Mouse (Mus musculus): ENCODE measurements around the gene Tubb2b.

Gene Tubb2b

DNA sequence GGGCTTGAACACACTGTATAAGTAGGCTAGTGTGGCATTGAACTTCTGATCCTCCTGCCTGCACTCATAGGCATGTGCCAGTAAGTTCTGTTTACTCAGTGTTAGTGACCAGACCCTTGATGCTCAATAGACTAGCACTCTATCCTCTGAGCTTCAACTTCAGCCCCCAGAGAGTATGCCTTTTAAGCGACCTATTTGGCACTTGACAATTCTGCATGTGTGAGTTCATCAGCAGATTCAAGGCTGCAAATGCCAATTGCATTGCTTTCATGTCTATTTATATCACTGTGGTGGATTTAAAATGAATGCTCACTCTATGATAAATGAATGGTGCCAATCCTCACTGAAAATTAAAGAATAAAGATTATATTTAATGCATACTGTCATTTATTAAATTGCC lies 24.9 kb downstream of the Tubb2b start:
- no peak for DNase-seq

DNA sequence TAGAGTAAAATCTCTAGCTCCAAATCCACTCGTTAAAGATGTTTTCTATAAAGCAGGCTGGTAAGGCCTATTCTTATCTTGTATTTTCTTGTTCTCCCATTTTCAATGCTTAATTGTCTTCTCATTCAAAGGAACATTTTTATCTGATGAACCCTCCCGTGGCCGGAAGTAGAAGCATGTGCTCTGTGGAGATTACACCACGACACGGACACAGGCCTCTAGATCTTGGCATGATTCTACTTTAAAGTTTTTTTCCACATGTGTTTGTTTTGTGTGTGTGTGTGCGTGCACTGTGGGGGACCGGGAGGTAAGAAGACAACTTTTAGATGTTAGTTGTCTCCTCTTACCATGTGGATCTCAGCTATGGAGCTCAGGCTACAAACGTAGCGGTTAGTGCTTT lies 28.4 kb downstream of the Tubb2b start:
- DNase-seq = no peak

DNA sequence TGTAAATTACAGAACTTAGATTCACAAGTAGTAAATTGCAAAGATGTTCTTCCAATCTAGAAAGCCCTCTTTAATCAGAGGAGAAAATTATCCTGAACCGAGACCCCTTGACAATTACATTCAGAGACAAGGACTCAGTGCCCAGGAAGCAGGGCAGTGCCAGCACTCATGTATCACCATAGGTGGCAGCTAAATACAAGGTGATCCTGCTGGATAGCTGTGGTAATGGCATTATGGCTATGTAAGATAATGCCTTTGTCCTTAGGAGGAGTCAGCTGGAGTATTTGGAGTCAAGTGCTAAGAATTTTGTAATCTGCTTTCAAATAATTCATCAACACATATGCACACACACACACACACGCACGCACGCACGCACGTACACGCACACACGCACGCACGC lies 29.0 kb downstream of the Tubb2b start:
- no peak for DNase-seq

DNA sequence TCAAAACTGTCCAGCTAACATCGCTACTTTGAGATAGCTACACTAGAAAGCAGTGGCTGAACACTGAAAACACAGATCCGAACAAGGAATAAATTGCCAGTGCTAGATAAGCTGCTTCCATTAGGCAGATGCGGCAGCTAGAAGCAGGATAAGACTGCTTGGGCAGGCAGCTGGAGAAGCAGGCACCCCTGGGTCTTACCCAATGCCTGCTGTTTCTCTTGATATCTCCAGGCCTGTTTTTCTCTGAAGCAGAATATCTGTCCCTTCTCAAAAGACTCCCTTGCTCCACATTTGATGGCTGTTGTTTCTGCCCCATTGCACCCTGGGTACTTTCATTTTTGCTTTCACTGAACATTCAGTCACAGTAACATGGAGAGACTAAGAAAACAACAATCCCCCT lies 29.5 kb downstream of the Tubb2b start:
- no peak for DNase-seq

DNA sequence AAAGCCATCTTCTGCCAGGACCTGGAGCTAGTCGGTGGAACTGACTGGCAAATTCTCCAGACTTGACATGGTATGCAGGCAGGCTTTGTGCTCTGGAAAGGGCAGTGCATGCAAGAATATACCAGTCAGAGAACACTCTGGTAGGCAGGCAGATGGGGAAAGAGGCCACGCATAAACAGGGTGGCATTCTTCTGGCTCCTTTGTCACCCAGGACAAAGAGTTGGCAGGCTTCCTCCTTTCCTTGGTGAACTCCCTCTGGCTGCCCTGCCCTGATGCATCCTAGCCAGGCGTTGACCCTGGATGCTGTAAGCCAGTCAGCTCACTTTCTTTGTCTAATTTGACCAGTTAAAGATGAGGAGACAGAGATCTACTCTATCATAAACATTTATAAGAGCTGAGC lies 33.2 kb downstream of the Tubb2b start:
- no peak for DNase-seq

DNA sequence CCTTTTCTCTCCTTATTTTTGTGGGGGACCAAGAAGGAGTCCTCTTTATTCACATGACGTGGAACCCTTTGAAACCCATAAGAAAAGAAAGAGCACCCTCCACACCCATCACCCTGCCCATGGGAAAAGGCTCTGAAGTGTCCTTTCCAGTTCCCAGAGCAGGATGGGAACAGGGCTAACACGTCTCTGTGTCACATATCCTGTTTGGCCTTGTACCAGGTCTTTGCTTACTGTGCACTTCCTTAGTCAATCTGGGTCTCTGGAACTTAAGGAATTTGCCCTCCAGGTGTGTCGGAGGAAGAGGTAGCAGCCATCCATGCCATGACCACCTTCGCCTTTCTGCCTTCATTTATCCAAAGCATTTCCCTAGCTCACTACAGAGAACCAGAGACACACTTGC lies 33.8 kb downstream of the Tubb2b start:
- DNase-seq = no peak

GRCm38 (mm10) chr13:34095542-34096435 lies 34.5 kb downstream of the Tubb2b start:
- peak in 1 of 2 experiments; percentile 36 for DNase-seq

DNA sequence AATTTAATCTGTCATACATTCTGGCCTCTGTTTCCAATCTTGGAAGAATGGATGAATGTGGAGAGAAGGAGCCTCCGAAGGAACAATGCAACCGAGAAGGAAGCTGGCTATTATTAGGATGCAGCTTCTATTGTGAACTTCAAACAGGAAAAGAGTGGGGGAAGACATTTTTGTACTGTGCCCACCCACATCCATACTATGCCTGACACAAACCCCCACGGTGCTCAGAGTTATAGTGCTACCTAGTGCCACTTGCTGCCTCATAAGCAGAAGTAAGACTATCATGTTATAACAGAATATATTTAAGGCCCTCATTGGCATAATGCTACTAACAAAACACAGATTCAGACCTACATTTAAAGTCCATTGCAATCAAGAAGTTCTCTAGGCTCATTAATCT lies 40.9 kb downstream of the Tubb2b start:
- DNase-seq = no peak

GRCm38 (mm10) chr13:34088871-34089288 lies 41.4 kb downstream of the Tubb2b start:
- peak; percentile 24 to 55 for DNase-seq

DNA sequence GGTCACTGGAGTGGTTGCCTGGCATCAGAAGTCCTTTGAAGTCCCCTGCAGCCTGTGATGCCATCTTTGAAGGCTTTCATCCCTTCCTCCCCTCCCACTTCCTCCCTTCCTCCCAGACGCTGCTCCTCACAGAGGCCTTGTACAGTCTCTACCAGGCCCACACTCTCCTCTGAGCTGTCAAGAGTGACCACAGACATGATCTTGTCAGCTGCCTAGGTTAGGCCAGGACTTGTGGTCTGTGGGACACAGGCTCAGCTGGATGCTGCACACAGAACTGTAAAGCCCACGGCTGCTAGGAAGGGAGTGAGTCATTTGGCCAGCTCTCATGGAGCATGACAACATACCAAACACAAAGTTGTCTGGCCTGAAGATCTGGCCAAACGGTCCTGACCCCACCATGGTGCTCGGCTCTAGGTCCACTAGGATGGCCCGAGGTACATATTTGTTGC lies 42.0 kb downstream of the Tubb2b start:
- peak; percentile 29 to 41 for DNase-seq

- no peak for DNase-seq
These were observed 43.0 kb downstream of the Tubb2b start for GRCm38 (mm10) chr13:34087052-34087812.

DNA sequence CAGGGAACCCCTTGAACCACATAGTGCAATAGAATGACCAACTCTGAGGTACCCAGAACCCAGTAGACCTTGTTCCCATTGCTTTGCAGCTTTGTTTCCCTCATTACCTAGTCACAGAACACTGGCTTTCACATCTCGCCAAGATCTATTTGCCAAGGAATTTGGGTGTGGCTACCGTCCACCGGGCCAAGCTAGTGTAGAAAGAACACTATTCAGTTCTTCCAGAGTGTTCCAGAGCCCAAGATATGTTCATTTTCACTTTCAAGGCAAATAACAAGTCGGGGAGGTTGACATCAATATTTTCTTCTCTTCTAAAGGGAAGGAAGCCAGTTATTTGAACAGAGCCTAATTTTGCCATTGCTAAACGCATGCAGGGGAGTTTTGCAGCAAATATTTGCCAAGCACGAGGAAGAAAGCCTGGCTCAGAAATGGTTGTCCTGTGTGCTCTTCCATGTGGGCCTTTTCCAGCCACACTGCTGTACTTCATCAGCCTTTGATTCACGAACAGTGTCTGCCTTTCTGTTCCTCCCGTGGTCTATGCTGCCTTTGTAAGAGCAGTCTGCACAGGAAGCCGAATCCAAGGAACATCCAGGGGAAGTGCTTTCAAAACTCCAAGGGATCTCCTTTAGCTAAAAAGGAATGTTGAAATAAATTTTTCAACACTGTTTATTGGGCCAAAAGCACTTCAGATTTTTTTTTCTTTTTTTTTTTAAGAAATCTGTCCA lies 46.1 kb downstream of the Tubb2b start:
- no peak for DNase-seq

GRCm38 (mm10) chr13:34081926-34082325 lies 48.3 kb downstream of the Tubb2b start:
- DNase-seq = no peak

DNA sequence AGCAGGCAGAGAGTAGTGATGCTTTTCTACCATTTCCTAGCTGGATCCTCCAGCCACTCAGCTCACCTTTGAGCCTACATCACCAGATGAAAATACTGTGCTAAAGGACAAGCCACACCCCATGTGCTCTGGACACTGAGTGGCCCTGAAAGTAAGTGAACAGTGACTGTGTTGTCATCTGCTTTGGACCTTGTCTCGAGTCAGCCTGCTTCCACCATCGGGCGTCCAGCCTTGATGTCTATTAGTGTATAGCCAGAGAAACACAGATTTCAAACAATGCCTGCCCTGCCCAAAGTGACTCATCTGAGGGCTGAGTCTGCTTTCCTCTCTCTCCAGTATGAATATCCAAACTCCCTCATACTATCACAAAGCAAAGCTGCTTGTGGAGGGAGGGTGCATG lies 50.5 kb downstream of the Tubb2b start:
- no peak for DNase-seq

- no peak for DNase-seq
These were observed 51.6 kb downstream of the Tubb2b start for GRCm38 (mm10) chr13:34078500-34079280.

GRCm38 (mm10) chr13:34077492-34078271 lies 52.6 kb downstream of the Tubb2b start, which contains the start of gene Tubb2a:
TSS of gene Tubb2a (minus strand) at chr13:34078007.
- DNase-seq = peak; percentile 92

All from thymus, postnatal 36 days (tissue).